Mouse (Mus musculus): ENCODE data around the gene Duoxa2.
"Not testable (repeated sequence)": the region's sequence is repeated elsewhere in the genome, so short reads cannot be mapped to it uniquely, and the experiment has no call there.

The Duoxa2 gene

DNA sequence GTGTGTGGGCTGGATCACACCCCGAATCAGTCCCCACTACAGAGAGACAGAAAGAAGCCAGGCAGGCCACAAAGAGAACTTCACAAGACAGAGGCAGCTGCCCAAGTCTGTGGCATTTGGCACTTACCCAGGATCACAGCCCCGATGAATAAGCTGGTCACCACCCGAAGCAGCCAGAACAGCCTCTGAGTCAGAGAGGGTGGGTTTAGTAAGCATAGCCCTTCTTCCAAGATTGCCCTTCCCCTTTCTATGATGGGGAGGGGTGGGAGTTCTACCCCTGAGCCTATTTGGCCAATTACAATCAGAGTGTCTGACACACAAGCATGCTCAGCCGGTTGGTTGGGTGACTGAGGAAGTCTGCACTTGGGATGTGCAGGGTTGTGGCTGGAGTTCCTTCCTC lies 7.5 kb downstream of the Duoxa2 start:
- DNase-seq (ENCODE audit: low spot score): no peak

- no peak for DNase-seq (ENCODE audit: low spot score)
These were observed 10.9 kb downstream of the Duoxa2 start for GRCm38 (mm10) chr2:122309647-122310046.

- DNase-seq (ENCODE audit: low spot score): no peak
These were observed 12.9 kb downstream of the Duoxa2 start for GRCm38 (mm10) chr2:122311561-122311960.

DNA sequence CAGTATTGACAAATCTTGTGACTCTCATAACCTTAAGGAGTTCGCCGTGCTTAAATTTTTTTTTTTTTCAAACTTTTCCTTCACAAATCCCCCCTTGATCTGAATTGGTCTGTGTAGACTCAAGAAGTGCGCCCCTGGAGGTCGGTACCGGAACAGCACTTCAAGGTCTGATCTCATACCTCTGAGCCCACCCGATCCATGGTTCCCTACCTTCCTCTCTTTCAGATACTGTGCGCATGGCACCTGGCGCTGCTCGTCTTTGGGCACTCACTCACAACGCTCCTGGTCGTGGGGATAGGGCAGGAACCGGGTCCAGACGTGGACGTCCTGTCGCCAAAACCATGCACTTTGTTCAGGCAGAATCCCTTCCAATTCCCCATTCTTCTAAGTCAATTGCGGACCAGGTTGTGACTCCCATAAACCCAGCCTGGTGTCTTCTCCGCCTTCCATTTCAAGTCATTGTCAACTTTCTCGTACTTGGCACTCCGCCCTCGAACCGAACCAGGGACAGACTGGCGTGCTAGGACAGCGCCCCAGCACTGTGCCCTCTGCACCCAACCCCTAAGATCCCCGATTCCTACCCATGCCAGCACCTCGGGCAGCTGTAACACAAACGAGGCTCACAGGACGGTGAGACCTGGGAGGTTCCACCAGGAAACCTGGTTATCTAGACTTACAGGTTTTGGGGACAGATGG lies 14.2 kb downstream of the Duoxa2 start:
- DNase-seq (ENCODE audit: low spot score): no peak

DNA sequence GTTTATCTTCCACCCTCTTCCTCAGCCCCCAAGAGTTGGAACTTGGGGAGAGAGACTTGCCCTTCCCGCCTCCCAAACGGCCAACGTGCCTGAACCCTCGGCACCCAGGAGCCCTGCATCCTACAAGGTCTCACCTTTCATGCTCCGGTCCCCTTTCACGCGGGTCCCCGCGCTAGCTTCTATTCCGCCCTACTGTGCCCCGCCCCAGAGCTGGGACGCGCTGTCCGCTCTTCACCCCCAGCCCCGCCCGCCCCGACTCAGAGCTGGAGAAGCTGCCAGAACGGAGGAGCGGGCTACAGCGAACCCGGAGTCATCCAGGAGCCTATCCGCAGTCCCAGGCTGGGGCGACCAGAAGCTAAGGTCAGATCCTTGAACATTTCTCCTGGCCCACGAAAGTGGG lies 14.8 kb downstream of the Duoxa2 start, which contains the start of gene Duoxa1:
Duoxa1 (minus strand) TSS at position 195 of the 400 bp plus-strand sequence.
- DNase-seq (ENCODE audit: low spot score): no peak

GRCm38 (mm10) chr2:122315372-122315771 lies 16.7 kb downstream of the Duoxa2 start, which contains the start of gene Duox1:
Gene Duox1, plus strand, starts transcription at chr2:122315672.
- no peak for DNase-seq (ENCODE audit: low spot score)

DNA sequence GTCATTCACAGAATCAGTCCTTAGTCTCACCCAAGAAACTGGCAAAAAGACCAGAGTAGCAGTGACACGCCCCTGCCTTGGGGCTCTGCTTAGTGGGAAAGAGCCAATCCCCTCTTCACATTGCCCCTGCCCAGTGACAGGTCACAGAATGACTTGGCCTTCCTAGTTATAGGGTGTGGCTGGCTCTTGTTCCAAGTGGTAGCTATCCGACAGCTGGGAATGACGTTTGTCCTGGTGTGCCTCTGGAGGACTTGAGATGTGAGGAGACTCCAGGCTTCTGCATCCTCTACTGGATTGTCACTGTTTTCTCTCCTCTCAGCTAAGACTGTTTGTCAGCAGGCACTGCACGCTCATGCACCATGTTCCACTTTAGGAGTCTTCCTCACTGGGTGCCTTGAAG lies 18.7 kb downstream of the Duoxa2 start:
- no peak for DNase-seq (ENCODE audit: low spot score)

DNA sequence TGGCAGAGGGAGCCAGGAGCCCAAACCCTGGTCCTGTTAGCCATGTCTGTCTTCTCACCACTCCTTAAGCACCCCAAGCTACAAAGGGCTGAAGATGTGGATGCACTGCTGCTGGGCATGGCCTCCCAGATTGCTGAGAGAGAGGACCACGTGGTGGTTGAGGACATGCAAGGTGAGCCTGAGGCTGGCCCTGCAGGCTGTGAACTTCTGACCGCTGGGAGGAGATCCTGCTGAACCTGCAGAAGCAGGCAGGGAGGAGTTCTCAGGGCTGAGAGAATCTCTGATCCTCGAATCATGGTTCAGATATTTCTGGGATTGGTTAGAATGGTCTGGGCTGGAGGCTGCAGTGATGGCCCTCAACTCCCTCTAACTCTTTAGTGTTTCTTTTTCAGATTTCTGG lies 25.3 kb downstream of the Duoxa2 start:
- DNase-seq (ENCODE audit: low spot score): no peak

DNA sequence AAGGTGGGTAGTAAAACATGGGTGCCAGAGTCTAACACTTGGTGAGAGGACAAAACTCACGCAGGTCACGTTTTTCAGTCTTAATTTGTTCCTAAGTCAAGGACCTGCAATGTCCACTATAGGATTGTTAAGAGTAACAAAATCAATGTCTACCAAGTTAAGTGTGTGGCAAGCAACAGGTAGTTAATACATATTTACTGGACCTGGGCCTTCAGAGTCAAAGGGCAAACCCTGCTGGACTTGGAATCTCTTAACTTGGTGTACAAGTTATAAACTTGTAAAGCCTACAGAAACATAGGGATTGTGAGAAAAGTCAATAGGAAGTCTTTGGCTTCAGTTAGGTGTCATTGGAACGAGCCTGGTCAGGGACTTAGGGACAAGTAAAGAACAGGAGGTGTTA lies 25.9 kb downstream of the Duoxa2 start:
- no peak for DNase-seq (ENCODE audit: low spot score)

GRCm38 (mm10) chr2:122325361-122325760 lies 26.7 kb downstream of the Duoxa2 start:
- DNase-seq (ENCODE audit: low spot score): no peak

GRCm38 (mm10) chr2:122327986-122328385 lies 29.3 kb downstream of the Duoxa2 start:
- no peak for DNase-seq (ENCODE audit: low spot score)

- not testable (repeated sequence) for DNase-seq (ENCODE audit: low spot score)
These were observed 31.6 kb downstream of the Duoxa2 start for GRCm38 (mm10) chr2:122330317-122330716.

DNA sequence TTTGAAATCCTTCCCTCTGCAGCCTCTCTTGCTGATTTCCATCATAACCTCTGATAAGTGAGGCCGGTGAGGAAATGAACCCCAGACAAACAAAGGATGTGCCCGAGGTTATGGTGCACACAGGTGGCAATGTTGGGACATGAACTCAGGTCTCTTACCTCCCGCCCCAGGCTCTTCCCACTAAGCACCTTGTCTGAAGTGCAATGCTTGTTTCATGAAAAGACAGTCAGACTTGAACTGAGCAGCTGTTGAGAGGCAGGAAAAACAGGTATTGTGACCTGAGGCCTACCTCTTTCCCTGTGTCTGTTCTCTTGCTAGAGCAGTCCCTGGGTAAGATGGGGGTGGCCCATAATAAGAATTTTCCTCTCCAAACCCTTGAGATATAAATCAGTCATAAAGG lies 33.5 kb downstream of the Duoxa2 start:
- no peak for DNase-seq (ENCODE audit: low spot score)

DNA sequence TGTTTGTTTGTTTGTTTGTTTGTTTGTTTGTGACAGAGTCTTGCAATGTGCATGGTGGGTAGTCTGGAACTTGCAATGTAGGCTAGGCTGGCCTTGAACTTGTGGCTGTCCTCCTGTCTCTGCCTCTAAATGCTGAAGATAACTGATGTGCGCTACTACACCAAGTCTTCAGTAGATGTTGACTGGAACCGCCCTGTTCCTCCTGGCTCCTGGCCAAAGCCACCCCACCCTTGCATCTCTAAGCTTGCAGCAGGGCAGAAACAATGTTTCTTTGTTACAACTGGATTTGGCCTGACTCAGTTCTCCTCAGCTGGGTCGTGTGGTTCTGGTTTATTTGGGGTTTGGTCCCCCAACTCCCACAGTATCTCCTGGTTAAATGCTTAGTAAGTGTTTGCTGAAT lies 35.5 kb downstream of the Duoxa2 start:
- no peak for DNase-seq (ENCODE audit: low spot score)

DNA sequence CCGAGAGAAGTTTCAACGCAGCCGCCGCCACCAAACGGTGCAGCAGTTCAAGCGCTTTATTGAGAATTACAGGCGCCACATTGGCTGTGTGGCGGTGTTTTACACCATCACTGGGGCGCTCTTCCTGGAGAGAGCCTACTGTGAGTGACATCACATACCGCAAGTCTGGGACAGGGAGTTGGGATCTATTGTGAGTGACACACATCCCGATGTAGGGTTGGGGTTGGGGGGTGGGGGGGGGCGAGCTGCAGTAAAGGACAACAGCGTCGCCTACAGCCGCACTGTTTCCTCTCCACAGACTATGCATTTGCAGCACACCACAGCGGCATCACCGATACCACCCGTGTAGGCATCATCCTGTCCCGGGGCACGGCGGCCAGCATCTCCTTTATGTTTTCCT lies 38.6 kb downstream of the Duoxa2 start:
- no peak for DNase-seq (ENCODE audit: low spot score)

- DNase-seq (ENCODE audit: low spot score): no peak
These were observed 46.6 kb downstream of the Duoxa2 start for GRCm38 (mm10) chr2:122345106-122345893.

- DNase-seq (ENCODE audit: low spot score): not testable (repeated sequence)
These were observed 47.5 kb downstream of the Duoxa2 start for GRCm38 (mm10) chr2:122346164-122346563.

- DNase-seq (ENCODE audit: low spot score): no peak
These were observed 48.6 kb downstream of the Duoxa2 start for GRCm38 (mm10) chr2:122347257-122347656.

- DNase-seq (ENCODE audit: low spot score): peak; percentile 83
These were observed 49.9 kb downstream of the Duoxa2 start for GRCm38 (mm10) chr2:122348531-122349131.

DNA sequence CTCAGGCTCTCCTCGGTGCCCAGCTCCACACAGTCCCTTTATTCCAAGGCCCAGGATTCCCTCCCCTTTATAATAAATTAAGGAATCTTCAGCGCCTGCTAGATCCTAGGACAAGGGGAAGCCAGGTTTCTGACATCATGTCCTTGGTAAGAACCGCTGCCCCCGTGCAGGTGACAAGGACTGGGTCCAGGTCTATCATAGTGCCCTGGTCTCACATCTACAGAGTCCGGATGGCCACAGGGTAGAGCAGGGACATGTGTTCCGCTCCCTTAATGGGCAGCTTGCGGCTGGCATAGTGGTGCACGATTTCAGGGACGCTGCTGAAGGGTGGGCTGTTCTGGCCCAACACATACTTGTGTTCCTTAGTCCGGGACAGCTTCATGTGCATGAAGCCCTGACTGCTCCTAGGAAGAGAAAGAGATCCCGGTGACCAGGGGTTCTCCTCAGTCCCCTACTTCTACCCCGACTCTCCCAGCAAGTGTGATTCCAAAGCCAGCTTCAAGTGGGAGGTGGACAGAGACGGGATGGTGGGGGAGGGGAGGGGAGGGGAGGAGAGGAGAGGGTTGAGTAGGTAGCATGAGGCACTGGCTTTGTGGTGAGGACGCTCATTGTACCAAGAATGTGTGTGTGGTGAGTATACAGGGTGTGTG lies 50.6 kb downstream of the Duoxa2 start:
- no peak for DNase-seq (ENCODE audit: low spot score)

DNA sequence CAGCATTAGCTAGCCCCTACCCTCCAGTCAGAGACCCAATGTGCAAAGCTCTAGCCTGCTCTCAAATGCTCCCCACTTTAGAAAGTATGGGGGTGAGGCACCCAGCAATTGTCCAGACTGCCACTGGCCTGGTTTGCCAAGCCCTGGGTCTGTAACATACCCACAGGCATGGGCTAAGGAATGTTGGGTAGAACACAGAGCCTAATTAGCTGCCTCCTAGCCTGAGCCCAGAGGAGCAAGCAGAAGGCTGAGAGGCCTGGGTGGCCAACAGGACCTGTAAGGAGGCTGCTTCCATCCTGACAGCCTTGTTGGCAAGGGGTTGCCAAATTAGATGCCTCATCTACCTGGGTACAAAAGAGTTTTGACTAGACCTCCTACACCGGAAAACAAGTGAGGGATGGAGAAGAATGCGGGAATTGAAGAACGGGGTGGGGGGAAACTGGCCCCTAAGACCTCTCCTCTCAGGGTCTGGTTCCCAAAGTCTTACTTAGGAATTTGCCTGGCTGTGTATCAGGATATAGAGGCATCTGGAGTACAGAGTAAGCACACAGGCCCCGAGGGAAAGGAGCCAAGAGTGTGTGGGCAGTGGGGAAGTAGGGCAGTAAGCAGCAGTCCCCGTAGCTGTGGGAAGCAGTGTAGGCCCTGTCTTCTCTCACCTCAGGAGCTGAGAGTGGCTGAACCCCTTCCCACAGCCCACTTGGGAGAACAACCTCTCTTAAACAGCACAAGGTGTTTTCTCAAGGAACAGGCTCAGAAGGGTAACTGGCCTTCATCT lies 52.6 kb downstream of the Duoxa2 start:
- no peak for DNase-seq (ENCODE audit: low spot score)

DNA sequence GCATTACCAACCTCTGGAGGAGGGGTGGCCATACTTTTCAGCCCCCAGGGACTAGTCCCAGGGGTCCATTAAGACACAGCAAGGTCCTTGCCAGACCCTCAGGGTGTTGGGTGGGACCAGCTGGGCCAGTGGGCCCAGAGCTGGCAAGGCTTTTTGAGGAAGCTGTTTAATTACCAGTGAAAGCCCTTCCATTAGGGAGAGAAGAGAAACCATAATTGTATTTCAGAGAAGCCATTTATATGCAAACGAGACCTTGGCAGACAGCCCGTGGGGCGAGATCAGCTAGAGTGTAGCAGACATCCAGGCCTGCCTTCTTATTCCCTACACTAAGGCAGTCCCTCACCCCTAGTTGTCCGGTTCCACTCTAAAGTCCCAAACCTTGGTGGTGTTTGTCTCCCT lies 53.2 kb downstream of the Duoxa2 start:
- no peak for DNase-seq (ENCODE audit: low spot score)

All from ovary, adult 18-20 months (tissue).